Comparison of ENCODE assay signal across 24 mouse cellular contexts in the genomic region with DNA sequence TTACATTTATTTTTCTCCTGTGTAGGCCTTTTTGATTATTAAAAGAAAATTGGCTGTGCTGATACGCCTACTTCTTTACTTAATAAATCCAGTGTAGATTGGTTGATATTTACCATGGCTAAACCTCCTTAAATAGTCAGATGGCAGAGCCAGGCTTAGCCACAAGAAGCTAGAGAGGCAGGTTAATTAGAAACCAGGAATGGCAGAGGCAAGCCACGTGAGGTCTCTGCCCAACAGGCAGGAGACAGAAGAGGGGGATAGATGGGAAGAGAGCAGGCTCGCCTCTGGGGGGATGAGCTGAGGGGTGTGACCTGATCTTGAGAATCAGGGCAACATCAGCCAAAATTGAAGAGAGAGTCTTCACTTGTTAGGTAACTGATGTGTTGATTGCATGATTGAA. TPM values are rescaled to one million over a fixed set of nuclear protein-coding genes. Genes with fewer than 3 reads are reported as not detected.
"Had no signal": no experiment of that assay in that cellular context is flagged by ENCODE, and none has a peak within 500 bp of the region (broad histone marks: within the 10 kb centered on the region; RNA-seq: fewer than 3 reads in every experiment).

No protein-coding gene starts in this region.

- DNase-seq: gastrocnemius, adult 2 months; gastrocnemius, postnatal 10 days; gastrocnemius, postnatal 25 days; heart, adult 18-20 months; heart, postnatal 10 days; heart, postnatal 4 days had no signal

- H3K4me3 ChIP-seq: gastrocnemius, adult 2 months; heart, embryonic 10.5 days; heart, embryonic 12.5 days; hindbrain, embryonic 10.5 days; hindbrain, embryonic 12.5 days; intestine, embryonic 15.5 days; layer of hippocampus, adult 2 months; left cerebral cortex, adult 2 months; limb, embryonic 13.5 days; limb, embryonic 15.5 days; liver, embryonic 12.5 days had no signal

- H3K36me3 ChIP-seq: heart, embryonic 10.5 days; heart, embryonic 12.5 days; hindbrain, embryonic 10.5 days; hindbrain, embryonic 12.5 days; intestine, embryonic 15.5 days; limb, embryonic 13.5 days; limb, embryonic 15.5 days; liver, embryonic 12.5 days had no signal

- H3K9me3 ChIP-seq: heart, embryonic 10.5 days; hindbrain, embryonic 10.5 days; hindbrain, embryonic 12.5 days; intestine, embryonic 15.5 days; limb, embryonic 13.5 days; limb, embryonic 15.5 days; liver, embryonic 12.5 days had no signal

- H3K27me3 ChIP-seq: hindbrain, embryonic 12.5 days; intestine, embryonic 15.5 days; limb, embryonic 13.5 days; limb, embryonic 15.5 days; liver, embryonic 12.5 days had no signal

- H3K27ac ChIP-seq: gastrocnemius, adult 2 months; heart, embryonic 10.5 days; hindbrain, embryonic 10.5 days; hindbrain, embryonic 12.5 days; hindbrain, embryonic 14.5 days; intestine, embryonic 15.5 days; layer of hippocampus, adult 2 months; left cerebral cortex, adult 2 months; limb, embryonic 13.5 days; limb, embryonic 15.5 days; liver, embryonic 12.5 days; liver, embryonic 14.5 days had no signal

- H3K4me2 ChIP-seq: heart, embryonic 12.5 days; hindbrain, embryonic 12.5 days; hindbrain, embryonic 14.5 days; intestine, embryonic 15.5 days; limb, embryonic 13.5 days; limb, embryonic 15.5 days; liver, embryonic 12.5 days had no signal

- ATAC-seq: forebrain, embryonic 16.5 days; hindbrain, embryonic 16.5 days; inflammation-experienced regulatory T-cells, adult 6 months; intestine, embryonic 15.5 days; intestine, postnatal 0 days; liver, embryonic 12.5 days had no signal

- H3K9ac ChIP-seq: heart, embryonic 12.5 days; hindbrain, embryonic 12.5 days; hindbrain, embryonic 14.5 days; intestine, embryonic 15.5 days; limb, embryonic 13.5 days; limb, embryonic 15.5 days; liver, embryonic 12.5 days; liver, embryonic 14.5 days had no signal

RNA-seq across cellular contexts. Expression of a gene that starts 30.5 kb away (rescaled TPM):
- polyA plus RNA-seq: heart, embryonic 12.5 days; inflammation-experienced regulatory T-cells, adult 6 months; liver, adult 2 months; liver, embryonic 16.5 days had no signal
